Mouse (Mus musculus) left cerebral cortex, adult 8-10 months (tissue): Measurements from ENCODE around the gene Ccdc69. TPM values are rescaled to one million over a fixed set of nuclear protein-coding genes. Genes with fewer than 3 reads are reported as not detected.
"Not testable (repeated sequence)": the region's sequence is repeated elsewhere in the genome, so short reads cannot be mapped to it uniquely, and the experiment has no call there.

Source experiments
- DNase-seq, 2 experiments: peaks; one replicate each; pipeline ENCODE4 v3.0.0; 2022; ENCODE audit warnings: low spot score in 2 of 2
- total RNA-seq, 4 experiments: library from RNA; stranded (reverse); gene quantifications; 2 replicates each; pipeline ENCODE4 v1.2.4; 2022

Ccdc69 gene
- total RNA-seq, result under 1 TPM; 0.44 to 0.50 (median 0.47) TPM

- DNase-seq, result no peak
These were observed at the start of gene Ccdc69 for GRCm38 (mm10) chr11:55077331-55078231. Ccdc69 (minus strand) TSS chr11:55078131.

GRCm38 (mm10) chr11:55126663-55127062 is 48.7 kb upstream of the Ccdc69 start:
- DNase-seq, result no peak

GRCm38 (mm10) chr11:55121430-55121829 is 43.5 kb upstream of the Ccdc69 start:
- DNase-seq, result no peak

- no peak for DNase-seq
These were observed 42.9 kb upstream of the Ccdc69 start for GRCm38 (mm10) chr11:55120821-55121271.

GRCm38 (mm10) chr11:55120279-55120678 is 42.3 kb upstream of the Ccdc69 start:
- no peak for DNase-seq

GRCm38 (mm10) chr11:55117031-55117430 is 39.1 kb upstream of the Ccdc69 start:
- no peak for DNase-seq

- no peak for DNase-seq
These were observed 38.1 kb upstream of the Ccdc69 start for GRCm38 (mm10) chr11:55116004-55116403.

GRCm38 (mm10) chr11:55114291-55114690 is 36.4 kb upstream of the Ccdc69 start:
- DNase-seq, result no peak

GRCm38 (mm10) chr11:55113861-55114250 is 35.9 kb upstream of the Ccdc69 start:
- not testable (repeated sequence) for DNase-seq

- no peak for DNase-seq
These were observed 35.4 kb upstream of the Ccdc69 start for GRCm38 (mm10) chr11:55113209-55113860.

- no peak for DNase-seq
These were observed 32.7 kb upstream of the Ccdc69 start for GRCm38 (mm10) chr11:55110566-55111169.

- DNase-seq, result no peak
These were observed 31.8 kb upstream of the Ccdc69 start for GRCm38 (mm10) chr11:55109521-55110300.

- DNase-seq, result no peak
These were observed 28.7 kb upstream of the Ccdc69 start for GRCm38 (mm10) chr11:55106636-55107035.

- no peak for DNase-seq
These were observed 27.5 kb upstream of the Ccdc69 start for GRCm38 (mm10) chr11:55105389-55105788.

GRCm38 (mm10) chr11:55103229-55103628 is 25.3 kb upstream of the Ccdc69 start:
- DNase-seq, result no peak

- no peak for DNase-seq
These were observed 24.1 kb upstream of the Ccdc69 start for GRCm38 (mm10) chr11:55102015-55102414.

GRCm38 (mm10) chr11:55099868-55100267 is 21.9 kb upstream of the Ccdc69 start:
- DNase-seq, result no peak

- no peak for DNase-seq
These were observed 21.3 kb upstream of the Ccdc69 start for GRCm38 (mm10) chr11:55099019-55099771.

GRCm38 (mm10) chr11:55098189-55098915 is 20.4 kb upstream of the Ccdc69 start:
- DNase-seq, result no peak
